Mouse (Mus musculus) midbrain, embryonic 11.5 days (tissue): ENCODE data around the gene Plet1. TPM values are rescaled to one million over a fixed set of nuclear protein-coding genes. Genes with fewer than 3 reads are reported as not detected.

Experiments used
- ATAC-seq: fragments of 200-750 bp; cut with Nextera tagmentation; 2 replicates; pipeline ENCODE4 v1.8.0; 2017; ENCODE audit warnings: moderate TSS enrichment, moderate library complexity; ENCODE audit not compliant: low FRiP score
- DNase-seq: peaks from one replicate; pipeline ENCODE4 v3.0.0; 2015; ENCODE audit warnings: low spot score; ENCODE audit errors: missing footprints
- H3K27ac ChIP-seq: fragments of 300-500 bp; sonication (generic); 2 replicates; pipeline ENCODE4 v1.5.1; 2014; ENCODE audit warnings: low read depth, low read length
- H3K27me3 ChIP-seq: fragments of 300-500 bp; sonication (generic); 2 replicates; pipeline ENCODE4 v1.6.1; 2014; ENCODE audit warnings: mild to moderate bottlenecking, low read length, moderate library complexity, mixed read lengths; ENCODE audit not compliant: control insufficient read depth, insufficient read depth
- H3K36me3 ChIP-seq: fragments of 300-500 bp; sonication (generic); 2 replicates; pipeline ENCODE4 v1.6.1; 2014; ENCODE audit warnings: mild to moderate bottlenecking, low read length, moderate library complexity, mixed read lengths; ENCODE audit not compliant: control insufficient read depth, insufficient read depth
- H3K4me1 ChIP-seq: fragments of 300-500 bp; sonication (generic); 2 replicates; pipeline ENCODE4 v1.6.1; 2014; ENCODE audit warnings: low read length; ENCODE audit not compliant: control insufficient read depth, insufficient read depth
- H3K4me2 ChIP-seq: fragments of 300-500 bp; sonication (generic); 2 replicates; pipeline ENCODE4 v1.6.1; 2014; ENCODE audit warnings: mild to moderate bottlenecking, moderate library complexity
- H3K4me3 ChIP-seq: fragments of 300-500 bp; sonication (generic); 2 replicates; pipeline ENCODE4 v1.5.1; 2014; ENCODE audit warnings: low read depth, low read length
- H3K9ac ChIP-seq: fragments of 300-500 bp; sonication (generic); 2 replicates; pipeline ENCODE4 v1.6.1; 2014; ENCODE audit warnings: low read length
- H3K9me3 ChIP-seq: fragments of 300-500 bp; sonication (generic); 2 replicates; pipeline ENCODE4 v1.6.1; 2016; ENCODE audit warnings: low read length; ENCODE audit not compliant: control insufficient read depth
- WGBS: fragments of 180-500 bp; shearing (Covaris S2); extraction: QIAGEN DNeasy Blood & Tissue Kit; methylation state at CpG from one replicate; pipeline ENCODE4 v1.1.7; 2014; 5-methylcytosine and 5-hydroxymethylcytosine counted together
- polyA plus RNA-seq: library from polyadenylated mRNA; unstranded; fragments of >200 nt; fragmentation: Nextera tagmentation; extraction: Ambion mirVana; gene quantifications from 2 replicates; pipeline ENCODE4 v1.2.1, GENCODE M21; 2014

The Plet1 gene
- polyA plus RNA-seq, 1 experiment from 2014 or later, result 0.78 TPM

DNA sequence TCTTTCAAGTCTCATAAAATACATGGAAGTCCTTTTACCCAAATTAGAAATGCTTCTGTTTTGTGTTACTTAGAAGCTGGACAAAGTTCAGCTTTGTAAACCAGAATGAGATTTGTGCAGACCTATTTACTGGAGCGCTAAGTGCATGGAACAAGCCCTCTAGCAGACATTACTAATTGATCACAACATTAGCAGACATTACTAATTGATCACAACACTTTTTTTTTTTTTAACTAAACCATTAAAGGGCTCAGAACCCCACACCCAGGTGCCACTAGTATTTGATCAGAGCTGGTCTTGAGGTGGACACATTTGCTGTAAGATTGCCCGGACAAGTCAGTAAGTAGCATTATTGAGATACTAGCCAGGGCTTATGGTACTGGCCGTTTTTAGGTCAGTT is 39.5 kb downstream of the Plet1 start:
- Histone ChIP-seq H3K36me3 (no peaks in the 10 kb centered on the region), H3K4me2 (no peak overlapping the region), H3K9ac (no peak overlapping the region), H3K27me3 (no peaks in the 10 kb centered on the region), H3K27ac (no peak overlapping the region), H3K4me3 (no peak overlapping the region), H3K4me1 (no peaks in the 10 kb centered on the region), H3K9me3 (no peaks in the 10 kb centered on the region)
- ATAC-seq (no peak), DNase-seq (no peak)
- 79% methylated on average over 3 of the region's 3 CpGs for WGBS

DNA sequence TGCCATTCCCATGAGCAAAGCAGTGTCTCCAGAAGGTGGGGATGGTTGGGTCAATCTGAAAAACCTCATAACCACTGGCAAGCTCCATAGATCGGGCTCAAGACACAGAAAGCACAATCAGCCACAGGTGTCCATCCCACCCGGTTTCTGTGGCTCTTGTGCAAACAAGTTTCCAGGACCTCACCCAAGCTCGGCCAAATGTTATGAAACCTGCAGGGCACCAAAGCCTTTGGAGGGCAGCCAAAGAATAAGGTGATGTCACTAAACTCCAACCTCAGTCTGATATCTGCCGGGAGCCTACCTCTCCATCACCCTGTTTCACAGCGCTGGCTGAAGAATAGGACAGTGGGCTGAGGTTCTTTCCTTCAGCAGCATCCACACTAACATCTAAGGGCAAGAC is 41.6 kb downstream of the Plet1 start:
- no peaks in the 10 kb centered on the region for H3K9me3 ChIP-seq
- H3K4me2 ChIP-seq, result no peak overlapping the region
- H3K36me3 ChIP-seq, result no peaks in the 10 kb centered on the region
- ATAC-seq, result no peak
- H3K27ac ChIP-seq, result no peak overlapping the region
- no peaks in the 10 kb centered on the region for H3K4me1 ChIP-seq
- no peaks in the 10 kb centered on the region for H3K27me3 ChIP-seq
- H3K9ac ChIP-seq, result no peak overlapping the region
- H3K4me3 ChIP-seq, result no peak overlapping the region
- DNase-seq, result no peak
- WGBS, result 86% methylated on average over 5 of the region's 5 CpGs

DNA sequence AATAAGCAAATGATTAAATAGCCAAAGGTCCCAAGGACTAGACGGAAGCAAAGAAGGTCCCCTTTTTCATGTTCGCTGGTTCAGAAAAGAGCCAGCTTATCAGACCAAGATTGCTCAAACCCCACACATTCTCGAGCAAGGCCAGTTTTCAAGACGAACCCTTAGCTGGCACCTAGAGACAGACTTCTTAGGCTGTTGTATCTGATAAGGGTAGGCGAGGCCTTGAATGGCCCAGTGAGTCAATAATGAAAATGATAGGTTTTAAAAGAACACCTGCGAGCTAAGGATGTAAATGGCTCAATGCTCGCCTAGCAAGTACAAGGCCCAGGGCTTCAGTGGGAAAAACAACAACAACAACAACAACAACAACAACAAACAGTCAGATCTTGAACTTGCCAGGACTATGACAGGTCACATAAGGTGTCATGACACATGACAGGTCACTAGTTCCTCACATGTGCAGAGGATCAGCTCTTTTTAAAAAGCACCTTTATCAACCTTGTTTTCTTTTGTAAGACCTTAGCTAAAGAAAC is 42.3 kb downstream of the Plet1 start:
- ATAC-seq (no peak), DNase-seq (no peak)
- H3K4me3 ChIP-seq, result no peak overlapping the region
- no peaks in the 10 kb centered on the region for H3K27me3 ChIP-seq
- 84% methylated on average over 7 of the region's 7 CpGs for WGBS
- no peaks in the 10 kb centered on the region for H3K4me1 ChIP-seq
- H3K4me2 ChIP-seq, result no peak overlapping the region
- no peaks in the 10 kb centered on the region for H3K9me3 ChIP-seq
- no peak overlapping the region for H3K27ac ChIP-seq
- no peaks in the 10 kb centered on the region for H3K36me3 ChIP-seq
- H3K9ac ChIP-seq, result no peak overlapping the region

DNA sequence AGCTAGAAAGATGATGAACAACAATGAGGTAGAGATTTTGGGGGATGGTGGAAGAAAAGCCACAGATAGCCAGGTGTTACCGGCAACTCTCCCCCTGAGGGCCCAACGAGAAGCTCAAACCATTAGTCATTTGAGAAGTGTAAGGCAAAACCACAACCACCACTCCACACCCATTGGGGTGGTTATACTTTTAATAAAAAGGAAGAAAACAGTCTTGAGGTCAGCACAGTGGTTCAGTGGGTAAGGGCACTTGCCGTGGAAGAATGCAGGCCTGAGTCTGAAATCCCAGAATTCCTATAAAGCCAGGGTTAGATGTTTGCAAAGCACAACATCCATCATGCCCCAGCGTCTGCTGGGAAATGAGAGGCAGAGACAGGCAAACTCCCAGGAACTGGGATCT is 43.0 kb downstream of the Plet1 start:
- Histone ChIP-seq H3K4me3 (no peak overlapping the region), H3K9ac (no peak overlapping the region), H3K27me3 (no peaks in the 10 kb centered on the region), H3K36me3 (no peaks in the 10 kb centered on the region), H3K27ac (no peak overlapping the region), H3K4me2 (no peak overlapping the region), H3K9me3 (no peaks in the 10 kb centered on the region), H3K4me1 (no peaks in the 10 kb centered on the region)
- DNase-seq (no peak), ATAC-seq (no peak)
- 85% methylated on average over 4 of the region's 4 CpGs for WGBS

DNA sequence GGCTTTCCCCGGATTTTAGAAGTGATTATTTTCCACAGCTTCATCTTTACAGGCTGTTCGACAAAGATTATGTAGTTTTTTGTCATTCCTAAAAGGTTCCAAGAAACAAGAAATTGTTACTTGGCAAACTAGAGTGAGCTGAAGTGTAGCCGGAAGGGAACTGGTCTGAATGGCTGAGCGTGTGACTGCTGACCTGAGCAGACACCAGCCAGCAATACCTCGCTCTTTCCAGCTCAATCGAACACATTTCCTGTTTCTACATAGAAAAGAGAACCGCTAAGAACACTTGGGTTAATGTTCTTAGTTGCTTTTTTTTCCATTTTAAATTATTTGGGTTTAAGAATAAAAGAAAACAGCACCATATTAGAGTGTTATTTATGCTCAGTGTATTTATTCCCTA is 45.8 kb downstream of the Plet1 start:
- Histone ChIP-seq H3K4me1 (no peaks in the 10 kb centered on the region), H3K4me3 (no peak overlapping the region), H3K27me3 (no peaks in the 10 kb centered on the region), H3K4me2 (no peak overlapping the region), H3K9me3 (no peaks in the 10 kb centered on the region), H3K36me3 (no peaks in the 10 kb centered on the region), H3K27ac (no peak overlapping the region), H3K9ac (no peak overlapping the region)
- WGBS, result 76% methylated on average over 7 of the region's 7 CpGs
- DNase-seq (no peak), ATAC-seq (no peak)

DNA sequence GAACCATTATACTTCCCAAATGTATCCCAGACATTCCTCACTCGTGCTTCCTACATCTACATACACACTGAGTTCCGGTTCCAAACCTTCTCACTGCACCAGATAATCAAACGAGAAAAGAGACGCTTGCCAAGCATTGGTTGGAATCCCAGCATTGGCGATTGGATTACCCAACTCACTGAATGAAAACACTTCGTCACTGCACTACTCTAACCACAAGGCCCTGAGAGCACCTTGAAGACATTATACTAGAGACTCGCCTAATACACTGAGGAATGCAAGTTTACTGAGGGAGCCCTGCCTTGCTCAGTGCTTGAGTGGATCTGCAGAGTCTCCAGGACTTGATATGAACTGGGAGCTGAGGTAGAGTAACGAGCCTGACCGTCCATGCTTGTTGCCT is 48.1 kb downstream of the Plet1 start:
- H3K4me3 ChIP-seq, result no peak overlapping the region
- ATAC-seq, result no peak
- WGBS, result 80% methylated on average over 9 of the region's 9 CpGs
- no peaks in the 10 kb centered on the region for H3K27me3 ChIP-seq
- H3K27ac ChIP-seq, result no peak overlapping the region
- DNase-seq, result no peak
- H3K4me1 ChIP-seq, result no peaks in the 10 kb centered on the region
- H3K9me3 ChIP-seq, result no peaks in the 10 kb centered on the region
- no peak overlapping the region for H3K9ac ChIP-seq
- H3K4me2 ChIP-seq, result no peak overlapping the region
- H3K36me3 ChIP-seq, result no peaks in the 10 kb centered on the region

DNA sequence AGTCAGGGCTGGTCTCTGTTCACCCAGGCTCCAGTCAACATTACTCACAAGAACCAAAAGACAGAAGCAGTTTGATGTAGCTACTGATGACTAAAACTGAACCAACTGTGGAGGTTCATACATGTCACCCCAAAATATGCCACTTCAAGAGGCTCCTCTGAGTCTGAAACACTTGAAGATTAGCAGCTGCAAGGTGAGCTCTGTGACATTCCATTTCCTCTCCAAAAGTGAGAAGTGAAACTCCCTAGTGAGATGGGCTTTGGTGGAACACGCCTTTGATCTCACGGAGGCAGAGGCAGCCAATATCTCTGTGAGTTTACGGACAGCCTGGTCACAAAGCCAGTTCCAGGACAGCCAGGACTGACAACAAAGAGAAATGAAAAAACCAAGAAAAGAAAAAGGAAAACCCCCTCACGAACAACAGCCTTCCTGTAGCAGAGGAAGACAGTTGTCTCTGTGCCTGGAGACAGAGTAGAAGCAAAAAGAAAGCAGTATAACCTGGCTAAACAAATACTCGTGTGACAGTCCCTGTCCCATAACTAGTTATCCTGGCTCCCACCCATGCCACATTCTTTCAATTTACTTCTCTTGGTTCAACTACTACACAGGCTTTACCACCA is 53.6 kb downstream of the Plet1 start:
- Histone ChIP-seq H3K4me3 (no peak overlapping the region), H3K4me2 (no peak overlapping the region), H3K27me3 (no peaks in the 10 kb centered on the region), H3K9me3 (no peaks in the 10 kb centered on the region), H3K36me3 (no peaks in the 10 kb centered on the region), H3K4me1 (no peaks in the 10 kb centered on the region), H3K9ac (no peak overlapping the region), H3K27ac (no peak overlapping the region)
- 57% methylated on average over 5 of the region's 5 CpGs for WGBS
- DNase-seq (no peak), ATAC-seq (no peak)

DNA sequence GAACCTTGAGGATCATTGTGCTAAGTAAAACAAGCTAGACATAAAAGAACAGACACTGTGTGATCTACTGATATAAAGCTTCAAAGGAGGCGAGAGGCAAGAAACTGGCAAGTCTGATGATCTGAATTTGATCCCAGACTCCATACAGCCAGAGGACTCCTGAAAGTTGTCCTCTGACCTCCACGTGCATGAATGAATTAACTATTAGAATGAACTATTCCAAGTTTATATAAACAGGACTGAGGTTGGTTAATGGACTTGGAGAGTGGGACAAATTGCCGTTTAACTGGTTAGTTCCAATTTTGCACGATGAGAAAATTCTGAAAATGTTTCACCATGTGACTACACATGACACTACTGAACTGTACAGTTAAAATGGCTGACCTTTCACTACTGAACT is 54.6 kb downstream of the Plet1 start:
- WGBS, result 84% methylated on average over 4 of the region's 4 CpGs
- H3K9ac ChIP-seq, result no peak overlapping the region
- H3K4me2 ChIP-seq, result no peak overlapping the region
- H3K27me3 ChIP-seq, result no peaks in the 10 kb centered on the region
- H3K4me1 ChIP-seq, result no peaks in the 10 kb centered on the region; the same call in 1 of the 2 replicates
- no peaks in the 10 kb centered on the region for H3K36me3 ChIP-seq
- no peak for ATAC-seq
- no peak overlapping the region for H3K27ac ChIP-seq
- H3K9me3 ChIP-seq, result no peaks in the 10 kb centered on the region
- no peak for DNase-seq
- no peak overlapping the region for H3K4me3 ChIP-seq

DNA sequence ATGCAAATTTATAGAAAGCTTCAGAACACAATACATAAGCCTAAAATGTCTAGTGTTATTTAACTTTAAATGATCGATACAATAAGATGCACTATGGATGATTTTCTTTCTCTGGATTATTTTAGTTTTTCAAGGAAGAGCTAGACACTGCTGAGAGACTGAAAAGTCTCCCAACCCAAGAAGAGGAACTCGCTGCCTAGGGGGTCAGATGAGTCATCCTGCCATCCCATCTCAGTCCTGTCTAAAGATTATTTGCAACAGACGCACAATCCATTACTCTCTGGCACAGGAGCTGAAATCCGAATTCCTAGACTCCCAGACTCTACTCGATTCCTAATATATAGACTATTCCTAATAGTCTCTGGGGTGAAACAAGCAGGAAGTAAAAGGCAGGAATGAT is 57.9 kb downstream of the Plet1 start:
- Histone ChIP-seq H3K27ac (no peak overlapping the region), H3K9me3 (no peaks in the 10 kb centered on the region), H3K36me3 (no peaks in the 10 kb centered on the region), H3K4me3 (no peak overlapping the region), H3K4me1 (peaks cover 12% of the 10 kb centered on the region; the same call in 1 of the 2 replicates), H3K4me2 (no peak overlapping the region), H3K9ac (no peak overlapping the region), H3K27me3 (no peaks in the 10 kb centered on the region)
- WGBS, result 83% methylated on average over 5 of the region's 5 CpGs
- ATAC-seq (no peak), DNase-seq (no peak)
